Mouse (Mus musculus) yolk sac, embryonic 10.5 days (tissue): Measurements from ENCODE around the gene Map2k4.

Experiments used
- DNase-seq: peaks from one replicate; pipeline ENCODE4 v3.0.0-alpha.2; 2017; ENCODE audit warnings: low spot score

Map2k4 gene

GRCm38 (mm10) chr11:65788154-65788553 is at the start of gene Map2k4:
TSS of gene Map2k4 (minus strand) at chr11:65788297.
- DNase-seq: peak; percentile 94

- no peak for DNase-seq
Observed at GRCm38 (mm10) chr11:65824556-65824955, 36.5 kb upstream of the Map2k4 start.

GRCm38 (mm10) chr11:65820877-65821276 is 32.8 kb upstream of the Map2k4 start:
- peak; percentile 36 for DNase-seq

GRCm38 (mm10) chr11:65820280-65820679 is 32.2 kb upstream of the Map2k4 start:
- DNase-seq: no peak

GRCm38 (mm10) chr11:65818193-65818592 is 30.1 kb upstream of the Map2k4 start:
- DNase-seq: no peak

- no peak for DNase-seq
Observed at GRCm38 (mm10) chr11:65816237-65816636, 28.1 kb upstream of the Map2k4 start.

GRCm38 (mm10) chr11:65814381-65814780 is 26.3 kb upstream of the Map2k4 start:
- DNase-seq: no peak

- no peak for DNase-seq
Observed at GRCm38 (mm10) chr11:65812088-65812487, 24.0 kb upstream of the Map2k4 start.

- no peak for DNase-seq
Observed at GRCm38 (mm10) chr11:65807601-65808000, 19.5 kb upstream of the Map2k4 start.

- DNase-seq: peak; percentile 97
Observed at GRCm38 (mm10) chr11:65806909-65807504, 18.9 kb upstream of the Map2k4 start, which contains the start of gene Zkscan6. TSS of gene Zkscan6 (plus strand) at chr11:65807175.

GRCm38 (mm10) chr11:65806321-65806904 is 18.3 kb upstream of the Map2k4 start:
- DNase-seq: no peak

GRCm38 (mm10) chr11:65801899-65802298 is 13.8 kb upstream of the Map2k4 start:
- no peak for DNase-seq

GRCm38 (mm10) chr11:65795896-65796295 is 7.8 kb upstream of the Map2k4 start:
- no peak for DNase-seq

GRCm38 (mm10) chr11:65794428-65795219 is 6.5 kb upstream of the Map2k4 start:
- DNase-seq: no peak

GRCm38 (mm10) chr11:65787421-65788151 is 511 bp downstream of the Map2k4 start:
- DNase-seq: peak; percentile 49

- DNase-seq: no peak
Observed at GRCm38 (mm10) chr11:65786160-65786559, 1.9 kb downstream of the Map2k4 start.

- no peak for DNase-seq
Observed at GRCm38 (mm10) chr11:65781596-65781995, 6.5 kb downstream of the Map2k4 start.

GRCm38 (mm10) chr11:65779578-65779977 is 8.5 kb downstream of the Map2k4 start:
- DNase-seq: no peak

GRCm38 (mm10) chr11:65779066-65779465 is 9.0 kb downstream of the Map2k4 start:
- no peak for DNase-seq

GRCm38 (mm10) chr11:65777810-65778209 is 10.3 kb downstream of the Map2k4 start:
- no peak for DNase-seq

- peak; percentile 50 for DNase-seq
Observed at GRCm38 (mm10) chr11:65776906-65777611, 11.0 kb downstream of the Map2k4 start.
